Mouse (Mus musculus): ENCODE data around the gene Carns1. TPM values are rescaled to one million over a fixed set of nuclear protein-coding genes. Genes with fewer than 3 reads are reported as not detected.

Gene Carns1
- polyA plus RNA-seq, 1 experiment = 2.1 TPM

- no peak within 1 kb of the TSS for H3K9ac ChIP-seq (ENCODE audit: low read depth, poor library complexity, severe bottlenecking)
- H3K4me3 ChIP-seq (ENCODE audit: low read depth, low read length) = no peak within 1 kb of the TSS
- H3K27ac ChIP-seq (ENCODE audit: insufficient read depth, low read length) = no peak within 1 kb of the TSS
- H3K27me3 ChIP-seq (ENCODE audit: control insufficient read depth, insufficient read depth, low read length, poor library complexity, severe bottlenecking) = no peaks in the 10 kb centered on the region
- TF ChIP-seq CTCF (IDR thresholded peaks at IDR 0.05; ENCODE audit: low read depth, low read length) (no peak), EP300 (IDR thresholded peaks at IDR 0.05; ENCODE audit: insufficient read depth, low read depth, low read length) (no peak), POLR2A (IDR thresholded peaks at IDR 0.05; ENCODE audit: insufficient read depth, low read length) (no peak)
- H3K9me3 ChIP-seq (replicated peaks; ENCODE audit: control insufficient read depth, insufficient read depth, low read length, poor library complexity, severe bottlenecking) = no peaks in the 10 kb centered on the region
- H3K36me3 ChIP-seq (ENCODE audit: control insufficient read depth, insufficient read depth, low read length, poor library complexity, severe bottlenecking) = no peaks in the 10 kb centered on the region
- no peaks in the 10 kb centered on the region for H3K4me1 ChIP-seq (ENCODE audit: control insufficient read depth, insufficient read depth, low read length)
Observed at GRCm38 (mm10) chr19:4143759-4144268, 31.5 kb downstream of the Carns1 start, which contains the start of gene Cabp4. Gene Cabp4, minus strand, starts transcription at chr19:4144033.

- Histone ChIP-seq H3K9ac (ENCODE audit: low read depth, poor library complexity, severe bottlenecking) (no peak overlapping the region), H3K36me3 (ENCODE audit: control insufficient read depth, insufficient read depth, low read length, poor library complexity, severe bottlenecking) (no peaks in the 10 kb centered on the region), H3K9me3 (replicated peaks; ENCODE audit: control insufficient read depth, insufficient read depth, low read length, poor library complexity, severe bottlenecking) (no peaks in the 10 kb centered on the region), H3K4me1 (ENCODE audit: control insufficient read depth, insufficient read depth, low read length) (no peaks in the 10 kb centered on the region), H3K27ac (ENCODE audit: insufficient read depth, low read length) (no peak overlapping the region), H3K27me3 (ENCODE audit: control insufficient read depth, insufficient read depth, low read length, poor library complexity, severe bottlenecking) (no peaks in the 10 kb centered on the region), H3K4me3 (ENCODE audit: low read depth, low read length) (no peak overlapping the region)
- TF ChIP-seq CTCF (IDR thresholded peaks at IDR 0.05; ENCODE audit: low read depth, low read length) (no peak), POLR2A (IDR thresholded peaks at IDR 0.05; ENCODE audit: insufficient read depth, low read length) (no peak), EP300 (IDR thresholded peaks at IDR 0.05; ENCODE audit: insufficient read depth, low read depth, low read length) (no peak)
Observed at GRCm38 (mm10) chr19:4142416-4143173, 32.7 kb downstream of the Carns1 start.

DNA sequence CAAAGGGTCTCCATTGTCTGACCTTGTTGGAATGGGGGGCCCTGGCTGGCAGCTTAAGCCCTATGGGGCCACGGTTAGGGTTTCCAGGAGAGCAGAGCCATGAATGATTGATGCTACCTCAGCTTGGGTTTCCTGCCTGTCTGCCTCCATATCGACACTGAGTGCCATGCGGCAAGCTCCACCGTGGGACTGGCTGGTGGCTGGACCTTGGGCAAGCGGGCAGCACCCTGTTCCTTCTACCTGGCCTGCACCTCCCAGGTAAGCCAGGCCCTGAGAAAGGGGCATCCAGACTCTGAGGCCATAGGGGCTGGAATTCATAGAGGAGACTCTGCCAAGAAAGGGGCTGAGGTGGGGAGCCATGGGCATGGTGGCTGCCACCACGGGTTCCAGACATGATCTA is 35.1 kb downstream of the Carns1 start:
- Histone ChIP-seq H3K36me3 (ENCODE audit: control insufficient read depth, insufficient read depth, low read length, poor library complexity, severe bottlenecking) (no peaks in the 10 kb centered on the region), H3K27me3 (ENCODE audit: control insufficient read depth, insufficient read depth, low read length, poor library complexity, severe bottlenecking) (no peaks in the 10 kb centered on the region), H3K27ac (ENCODE audit: insufficient read depth, low read length) (no peak overlapping the region), H3K9ac (ENCODE audit: low read depth, poor library complexity, severe bottlenecking) (no peak overlapping the region), H3K4me3 (ENCODE audit: low read depth, low read length) (no peak overlapping the region), H3K9me3 (replicated peaks; ENCODE audit: control insufficient read depth, insufficient read depth, low read length, poor library complexity, severe bottlenecking) (no peaks in the 10 kb centered on the region), H3K4me1 (ENCODE audit: control insufficient read depth, insufficient read depth, low read length) (peaks cover 4% of the 10 kb centered on the region)
- TF ChIP-seq CTCF (IDR thresholded peaks at IDR 0.05; ENCODE audit: low read depth, low read length) (no peak), POLR2A (IDR thresholded peaks at IDR 0.05; ENCODE audit: insufficient read depth, low read length) (no peak), EP300 (IDR thresholded peaks at IDR 0.05; ENCODE audit: insufficient read depth, low read depth, low read length) (no peak)

GRCm38 (mm10) chr19:4139446-4139845 is 35.8 kb downstream of the Carns1 start, which contains the start of gene Gpr152:
Gene Gpr152, plus strand, starts transcription at chr19:4139787.
- Histone ChIP-seq H3K9me3 (replicated peaks; ENCODE audit: control insufficient read depth, insufficient read depth, low read length, poor library complexity, severe bottlenecking) (no peaks in the 10 kb centered on the region), H3K36me3 (ENCODE audit: control insufficient read depth, insufficient read depth, low read length, poor library complexity, severe bottlenecking) (no peaks in the 10 kb centered on the region), H3K27me3 (ENCODE audit: control insufficient read depth, insufficient read depth, low read length, poor library complexity, severe bottlenecking) (no peaks in the 10 kb centered on the region), H3K4me3 (ENCODE audit: low read depth, low read length) (no peak within 1 kb of the TSS), H3K27ac (ENCODE audit: insufficient read depth, low read length) (no peak within 1 kb of the TSS), H3K4me1 (ENCODE audit: control insufficient read depth, insufficient read depth, low read length) (peaks cover 4% of the 10 kb centered on the region), H3K9ac (ENCODE audit: low read depth, poor library complexity, severe bottlenecking) (no peak within 1 kb of the TSS)
- TF ChIP-seq POLR2A (IDR thresholded peaks at IDR 0.05; ENCODE audit: insufficient read depth, low read length) = no peak
- TF ChIP-seq EP300 (IDR thresholded peaks at IDR 0.05; ENCODE audit: insufficient read depth, low read depth, low read length) = no peak
- TF ChIP-seq CTCF (IDR thresholded peaks at IDR 0.05; ENCODE audit: low read depth, low read length) = no peak

- Histone ChIP-seq H3K9me3 (replicated peaks; ENCODE audit: control insufficient read depth, insufficient read depth, low read length, poor library complexity, severe bottlenecking) (no peaks in the 10 kb centered on the region), H3K4me3 (ENCODE audit: low read depth, low read length) (no peak overlapping the region), H3K36me3 (ENCODE audit: control insufficient read depth, insufficient read depth, low read length, poor library complexity, severe bottlenecking) (no peaks in the 10 kb centered on the region), H3K4me1 (ENCODE audit: control insufficient read depth, insufficient read depth, low read length) (peaks cover 4% of the 10 kb centered on the region), H3K9ac (ENCODE audit: low read depth, poor library complexity, severe bottlenecking) (no peak overlapping the region), H3K27ac (ENCODE audit: insufficient read depth, low read length) (no peak overlapping the region), H3K27me3 (ENCODE audit: control insufficient read depth, insufficient read depth, low read length, poor library complexity, severe bottlenecking) (no peaks in the 10 kb centered on the region)
- TF ChIP-seq CTCF (IDR thresholded peaks at IDR 0.05; ENCODE audit: low read depth, low read length) = no peak
- TF ChIP-seq POLR2A (IDR thresholded peaks at IDR 0.05; ENCODE audit: insufficient read depth, low read length) = no peak
- no peak for TF ChIP-seq EP300 (IDR thresholded peaks at IDR 0.05; ENCODE audit: insufficient read depth, low read depth, low read length)
Observed at GRCm38 (mm10) chr19:4137913-4138312, 37.4 kb downstream of the Carns1 start.

DNA sequence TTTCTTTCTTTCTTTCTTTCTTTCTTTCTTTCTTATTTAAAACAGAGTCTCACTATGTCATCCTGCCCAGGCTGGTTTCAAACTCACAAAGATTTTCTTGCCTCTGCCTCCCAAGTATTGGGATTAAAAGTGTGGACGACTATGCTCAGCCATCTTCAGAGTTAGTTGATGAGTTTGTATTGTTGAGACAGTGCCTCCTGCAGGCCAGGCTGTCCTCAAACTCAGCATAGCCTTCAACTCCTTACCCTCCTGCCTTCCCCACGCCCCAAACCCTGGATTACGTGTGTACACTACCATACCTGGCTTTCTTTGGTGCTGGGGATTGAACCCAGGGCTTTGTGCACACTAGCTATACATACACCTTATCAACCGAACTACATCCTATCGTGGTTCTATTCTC is 38.8 kb downstream of the Carns1 start:
- no peak overlapping the region for H3K27ac ChIP-seq (ENCODE audit: insufficient read depth, low read length)
- no peaks in the 10 kb centered on the region for H3K9me3 ChIP-seq (replicated peaks; ENCODE audit: control insufficient read depth, insufficient read depth, low read length, poor library complexity, severe bottlenecking)

More for the DNA sequence above, 38.8 kb downstream of the Carns1 start:
- 0 out of 2 replicates have a peak, but pooled peaks cover 3% of the 10 kb centered on the region for H3K36me3 ChIP-seq (ENCODE audit: control insufficient read depth, insufficient read depth, low read length, poor library complexity, severe bottlenecking)
- no peaks in the 10 kb centered on the region for H3K27me3 ChIP-seq (ENCODE audit: control insufficient read depth, insufficient read depth, low read length, poor library complexity, severe bottlenecking)
- TF ChIP-seq POLR2A (IDR thresholded peaks at IDR 0.05; ENCODE audit: insufficient read depth, low read length) = no peak
- TF ChIP-seq CTCF (IDR thresholded peaks at IDR 0.05; ENCODE audit: low read depth, low read length) = peak; percentile 12
- TF ChIP-seq EP300 (IDR thresholded peaks at IDR 0.05; ENCODE audit: insufficient read depth, low read depth, low read length) = no peak
- H3K9ac ChIP-seq (ENCODE audit: low read depth, poor library complexity, severe bottlenecking) = no peak overlapping the region
- H3K4me1 ChIP-seq (ENCODE audit: control insufficient read depth, insufficient read depth, low read length) = peaks cover 4% of the 10 kb centered on the region
- H3K4me3 ChIP-seq (ENCODE audit: low read depth, low read length) = no peak overlapping the region
